Mouse (Mus musculus) left cerebral cortex, adult 9 months (tissue): ENCODE measurements around the gene Cubn.

Experiments used
- DNase-seq, 2 experiments: peaks; one replicate each; pipeline ENCODE4 v3.0.0; 2022; ENCODE audit warnings: low spot score in 2 of 2

Gene Cubn

GRCm38 (mm10) chr2:13237140-13237901 is 254.3 kb downstream of the Cubn start:
- DNase-seq = peak; percentile 4 to 42

GRCm38 (mm10) chr2:13235696-13236095 is 255.9 kb downstream of the Cubn start:
- DNase-seq = no peak

GRCm38 (mm10) chr2:13234796-13235195 is 256.8 kb downstream of the Cubn start:
- DNase-seq = no peak

- DNase-seq = no peak
These were observed 257.7 kb downstream of the Cubn start for GRCm38 (mm10) chr2:13233902-13234301.

GRCm38 (mm10) chr2:13233254-13233835 is 258.3 kb downstream of the Cubn start:
- DNase-seq = no peak

- no peak for DNase-seq
These were observed 259.3 kb downstream of the Cubn start for GRCm38 (mm10) chr2:13232305-13232704.

- DNase-seq = no peak
These were observed 261.9 kb downstream of the Cubn start for GRCm38 (mm10) chr2:13229686-13230085.
